Mouse (Mus musculus): ENCODE results near the gene Gm49486. TPM values are rescaled to one million over a fixed set of nuclear protein-coding genes. Genes with fewer than 3 reads are reported as not detected.

Gene Gm49486
- polyA plus RNA-seq, 1 experiment, result not detected

- Histone ChIP-seq H3K9me3 (ENCODE audit: control insufficient read depth, low read length) (peaks cover 7% of the 10 kb centered on the region), H3K4me1 (ENCODE audit: control insufficient read depth) (peaks cover 3% of the 10 kb centered on the region), H3K36me3 (ENCODE audit: control insufficient read depth) (no peaks in the 10 kb centered on the region; the same call in 1 of the 2 replicates), H3K27me3 (ENCODE audit: control insufficient read depth) (peaks cover 62% of the 10 kb centered on the region), H3K4me3 (replicated peaks) (no peak overlapping the region)
- TF ChIP-seq GATA1 (IDR thresholded peaks at IDR 0.05; ENCODE audit: low read length), result no peak
- TF ChIP-seq TAL1 (IDR thresholded peaks at IDR 0.05; ENCODE audit: low read length), result no peak
Observed at GRCm38 (mm10) chr15:79262375-79262774, 33.2 kb downstream of the Gm49486 start.

GRCm38 (mm10) chr15:79262786-79263309 lies 33.7 kb downstream of the Gm49486 start:
- Histone ChIP-seq H3K4me3 (replicated peaks) (no peak overlapping the region), H3K27me3 (ENCODE audit: control insufficient read depth) (peaks cover 64% of the 10 kb centered on the region), H3K9me3 (ENCODE audit: control insufficient read depth, low read length) (peaks cover 7% of the 10 kb centered on the region), H3K4me1 (ENCODE audit: control insufficient read depth) (peaks cover 3% of the 10 kb centered on the region), H3K36me3 (ENCODE audit: control insufficient read depth) (no peaks in the 10 kb centered on the region; the same call in 1 of the 2 replicates)
- TF ChIP-seq TAL1 (IDR thresholded peaks at IDR 0.05; ENCODE audit: low read length) (no peak), GATA1 (IDR thresholded peaks at IDR 0.05; ENCODE audit: low read length) (no peak)

- Histone ChIP-seq H3K4me3 (replicated peaks) (no peak overlapping the region), H3K9me3 (ENCODE audit: control insufficient read depth, low read length) (peaks cover 7% of the 10 kb centered on the region), H3K4me1 (ENCODE audit: control insufficient read depth) (peaks cover 3% of the 10 kb centered on the region), H3K36me3 (ENCODE audit: control insufficient read depth) (no peaks in the 10 kb centered on the region; the same call in 1 of the 2 replicates), H3K27me3 (ENCODE audit: control insufficient read depth) (peaks cover 65% of the 10 kb centered on the region)
- TF ChIP-seq GATA1 (IDR thresholded peaks at IDR 0.05; ENCODE audit: low read length) (no peak), TAL1 (IDR thresholded peaks at IDR 0.05; ENCODE audit: low read length) (no peak)
Observed at GRCm38 (mm10) chr15:79263726-79264125, 34.5 kb downstream of the Gm49486 start.

- TF ChIP-seq TAL1 (IDR thresholded peaks at IDR 0.05; ENCODE audit: low read length) (no peak), GATA1 (IDR thresholded peaks at IDR 0.05; ENCODE audit: low read length) (no peak)
- peaks cover 54% of the 10 kb centered on the region for H3K27me3 ChIP-seq (ENCODE audit: control insufficient read depth)
- H3K4me3 ChIP-seq (replicated peaks), result no peak overlapping the region
- H3K9me3 ChIP-seq (ENCODE audit: control insufficient read depth, low read length), result peaks cover 7% of the 10 kb centered on the region
- H3K36me3 ChIP-seq (ENCODE audit: control insufficient read depth), result no peaks in the 10 kb centered on the region; the same call in 1 of the 2 replicates
- peaks cover 5% of the 10 kb centered on the region for H3K4me1 ChIP-seq (ENCODE audit: control insufficient read depth)
Observed at GRCm38 (mm10) chr15:79265384-79265783, 36.2 kb downstream of the Gm49486 start.

GRCm38 (mm10) chr15:79268521-79268920 lies 39.3 kb downstream of the Gm49486 start:
- Histone ChIP-seq H3K4me1 (ENCODE audit: control insufficient read depth) (peaks cover 13% of the 10 kb centered on the region), H3K27me3 (ENCODE audit: control insufficient read depth) (peaks cover 32% of the 10 kb centered on the region), H3K36me3 (ENCODE audit: control insufficient read depth) (no peaks in the 10 kb centered on the region; the same call in 1 of the 2 replicates), H3K4me3 (replicated peaks) (no peak overlapping the region), H3K9me3 (ENCODE audit: control insufficient read depth, low read length) (peaks cover 5% of the 10 kb centered on the region)
- TF ChIP-seq TAL1 (IDR thresholded peaks at IDR 0.05; ENCODE audit: low read length) (no peak), GATA1 (IDR thresholded peaks at IDR 0.05; ENCODE audit: low read length) (no peak)

GRCm38 (mm10) chr15:79270317-79271123 lies 41.3 kb downstream of the Gm49486 start:
- TF ChIP-seq GATA1 (IDR thresholded peaks at IDR 0.05; ENCODE audit: low read length) (no peak), TAL1 (IDR thresholded peaks at IDR 0.05; ENCODE audit: low read length) (no peak)
- H3K4me3 ChIP-seq (replicated peaks), result peak overlapping the region; percentile 33
- peaks cover 21% of the 10 kb centered on the region for H3K27me3 ChIP-seq (ENCODE audit: control insufficient read depth)
- peaks cover 13% of the 10 kb centered on the region for H3K4me1 ChIP-seq (ENCODE audit: control insufficient read depth)
- no peaks in the 10 kb centered on the region; the same call in 1 of the 2 replicates for H3K36me3 ChIP-seq (ENCODE audit: control insufficient read depth)
- no peaks in the 10 kb centered on the region for H3K9me3 ChIP-seq (ENCODE audit: control insufficient read depth, low read length)

- peaks cover 13% of the 10 kb centered on the region for H3K4me1 ChIP-seq (ENCODE audit: control insufficient read depth)
- H3K36me3 ChIP-seq (ENCODE audit: control insufficient read depth), result no peaks in the 10 kb centered on the region; the same call in 1 of the 2 replicates
- peaks cover 21% of the 10 kb centered on the region for H3K27me3 ChIP-seq (ENCODE audit: control insufficient read depth)
- H3K9me3 ChIP-seq (ENCODE audit: control insufficient read depth, low read length), result no peaks in the 10 kb centered on the region
- H3K4me3 ChIP-seq (replicated peaks), result peak overlapping the region; percentile 33
- TF ChIP-seq GATA1 (IDR thresholded peaks at IDR 0.05; ENCODE audit: low read length) (no peak), TAL1 (IDR thresholded peaks at IDR 0.05; ENCODE audit: low read length) (no peak)
Observed at GRCm38 (mm10) chr15:79271124-79271746, 42.0 kb downstream of the Gm49486 start.

GRCm38 (mm10) chr15:79273020-79273419 lies 43.8 kb downstream of the Gm49486 start:
- peaks cover 3% of the 10 kb centered on the region for H3K9me3 ChIP-seq (ENCODE audit: control insufficient read depth, low read length)
- H3K4me3 ChIP-seq (replicated peaks), result no peak overlapping the region
- no peaks in the 10 kb centered on the region; the same call in 1 of the 2 replicates for H3K36me3 ChIP-seq (ENCODE audit: control insufficient read depth)
- TF ChIP-seq GATA1 (IDR thresholded peaks at IDR 0.05; ENCODE audit: low read length), result no peak
- no peak for TF ChIP-seq TAL1 (IDR thresholded peaks at IDR 0.05; ENCODE audit: low read length)
- H3K4me1 ChIP-seq (ENCODE audit: control insufficient read depth), result peaks cover 13% of the 10 kb centered on the region
- H3K27me3 ChIP-seq (ENCODE audit: control insufficient read depth), result peaks cover 15% of the 10 kb centered on the region

- no peak for TF ChIP-seq TAL1 (IDR thresholded peaks at IDR 0.05; ENCODE audit: low read length)
- Histone ChIP-seq H3K27me3 (ENCODE audit: control insufficient read depth) (peaks cover 3% of the 10 kb centered on the region; the same call in 1 of the 2 replicates), H3K4me1 (ENCODE audit: control insufficient read depth) (peaks cover 25% of the 10 kb centered on the region), H3K4me3 (replicated peaks) (no peak overlapping the region), H3K36me3 (ENCODE audit: control insufficient read depth) (no peaks in the 10 kb centered on the region; the same call in 1 of the 2 replicates), H3K9me3 (ENCODE audit: control insufficient read depth, low read length) (peaks cover 6% of the 10 kb centered on the region)
Observed at GRCm38 (mm10) chr15:79277728-79278127, 48.5 kb downstream of the Gm49486 start.
